Mouse (Mus musculus) kidney, adult 2 months (tissue): ENCODE measurements around the gene Fam20c. TPM values are rescaled to one million over a fixed set of nuclear protein-coding genes. Genes with fewer than 3 reads are reported as not detected.

ENCODE experiments used
- DNase-seq: peaks from one replicate; pipeline ENCODE4 v3.0.0; 2021
- H3K27ac ChIP-seq: fragments of 200-500 bp; 2 replicates; pipeline ENCODE4 v1.5.1; 2012; ENCODE audit warnings: low read depth, low read length, control low read depth, inconsistent platforms; ENCODE audit not compliant: insufficient read depth
- H3K27me3 ChIP-seq: fragments of 200-500 bp; replicated peaks from 2 replicates; pipeline ENCODE4 v1.6.1; 2012; ENCODE audit warnings: mild to moderate bottlenecking, moderate library complexity, low read length, inconsistent platforms; ENCODE audit not compliant: control insufficient read depth, insufficient read depth
- H3K36me3 ChIP-seq: fragments of 200-500 bp; 2 replicates; pipeline ENCODE4 v1.6.1; 2012; ENCODE audit warnings: mild to moderate bottlenecking, moderate library complexity, low read length, inconsistent platforms; ENCODE audit not compliant: control insufficient read depth, insufficient read depth
- H3K4me1 ChIP-seq: fragments of 200-500 bp; 2 replicates; pipeline ENCODE4 v1.6.1; 2011; ENCODE audit warnings: low read length; ENCODE audit not compliant: control insufficient read depth, insufficient read depth
- H3K4me3 ChIP-seq: fragments of 200-500 bp; 2 replicates; pipeline ENCODE4 v1.5.1; 2011; ENCODE audit warnings: mild to moderate bottlenecking, low read depth, low read length, control low read depth; ENCODE audit not compliant: insufficient read depth
- CTCF ChIP-seq: fragments of 200-500 bp; conservative IDR thresholded peaks from 2 replicates; pipeline ENCODE4 v1.5.1; 2011; ENCODE audit warnings: low read depth, mild to moderate bottlenecking, control low read depth, low read length, moderate library complexity, mixed read lengths; ENCODE audit not compliant: insufficient read depth, insufficient read length
- POLR2A ChIP-seq: fragments of 200-500 bp; IDR thresholded peaks from one replicate; pipeline ENCODE4 v1.6.1; 2011; ENCODE audit warnings: low read depth, low read length, control low read depth
- WGBS: fragments of 180-500 bp; shearing (Covaris S2); methylation state at CpG from one replicate; pipeline ENCODE4 v1.1.7; 2018; 5-methylcytosine and 5-hydroxymethylcytosine counted together
- polyA plus RNA-seq: library from polyadenylated mRNA; depleted of rRNA; stranded (reverse); fragments of >200 nt; gene quantifications from 2 replicates; pipeline ENCODE4 v1.2.3, GENCODE M21; 2012

Fam20c gene
- polyA plus RNA-seq, 1 experiment, result 49.5 TPM

DNA sequence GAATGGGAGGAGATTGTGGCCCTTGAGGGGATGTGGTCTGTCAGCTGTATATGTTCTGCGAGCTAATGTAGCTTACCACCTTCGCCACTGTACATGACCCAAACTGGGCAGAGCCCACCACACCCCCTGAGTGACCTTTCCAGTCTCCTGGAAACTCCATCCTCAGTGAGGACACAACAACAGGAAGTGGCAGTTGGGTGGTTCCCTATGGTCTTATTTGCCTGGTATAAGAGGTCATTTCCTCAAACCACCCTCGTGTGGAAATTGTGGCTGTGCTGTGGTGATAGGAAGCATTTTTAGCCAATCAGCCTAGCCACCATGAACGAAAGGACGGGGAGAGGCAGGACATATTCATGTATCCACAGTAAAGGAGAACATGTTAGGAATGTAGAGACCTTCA, 23.5 kb upstream of the Fam20c start:
- H3K36me3 ChIP-seq, result no peaks in the 10 kb centered on the region
- no peak overlapping the region for H3K27ac ChIP-seq
- 56% methylated on average over 5 of the region's 5 CpGs for WGBS
- TF ChIP-seq POLR2A (no peak), CTCF (no peak)
- no peaks in the 10 kb centered on the region; the same call in 1 of the 2 replicates for H3K4me1 ChIP-seq
- DNase-seq, result no peak
- H3K4me3 ChIP-seq, result no peak overlapping the region
- H3K27me3 ChIP-seq, result no peaks in the 10 kb centered on the region

DNA sequence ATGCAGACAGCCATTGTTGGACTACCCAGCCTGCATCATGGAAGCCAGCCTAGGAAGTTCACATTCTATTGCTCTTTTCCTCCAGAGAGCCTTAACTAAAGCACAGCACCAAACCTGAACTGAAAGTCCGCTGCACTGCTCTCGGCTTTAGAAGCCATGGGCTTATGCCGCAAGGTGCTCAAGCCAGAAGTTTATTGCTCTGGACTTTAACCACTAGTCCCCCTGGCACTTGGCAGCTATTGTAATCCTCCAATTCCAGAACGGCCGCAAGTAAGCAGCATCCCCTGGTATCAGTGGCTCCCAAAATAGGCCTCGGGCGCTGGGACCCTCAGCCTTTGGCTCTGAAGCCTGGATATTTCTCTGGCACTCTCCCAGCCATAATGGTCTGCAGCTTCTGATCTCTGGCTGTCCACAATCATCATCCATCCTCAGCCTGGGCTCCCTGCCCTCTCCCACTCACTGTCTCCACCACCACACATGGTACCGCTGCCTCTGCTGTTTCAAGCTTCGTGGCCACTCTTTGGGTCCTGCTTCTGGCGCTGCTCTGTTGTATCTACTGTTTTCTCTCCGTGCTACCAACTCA, 20.9 kb upstream of the Fam20c start:
- no peak for TF ChIP-seq POLR2A
- TF ChIP-seq CTCF, result no peak

DNA sequence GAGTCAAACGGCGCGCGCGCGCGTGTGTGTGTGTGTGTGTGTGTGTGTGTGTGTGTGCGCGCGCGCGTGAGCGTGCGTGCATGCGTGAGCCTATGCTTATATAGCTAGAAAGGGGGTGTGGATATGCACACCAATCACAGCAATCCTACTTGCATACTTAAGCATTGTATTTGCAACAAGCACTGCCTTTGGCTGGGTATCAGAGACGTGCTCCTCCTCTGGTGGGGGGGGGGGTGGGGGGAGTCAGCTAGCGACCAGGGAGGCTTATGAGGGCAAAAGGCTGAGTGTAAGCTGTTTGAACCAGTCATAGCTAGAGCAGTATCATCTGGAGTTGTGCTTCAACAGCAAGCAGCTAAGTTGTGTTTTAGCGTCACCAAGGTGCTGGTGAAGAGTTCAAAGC, 20.3 kb upstream of the Fam20c start:
- no peak overlapping the region for H3K27ac ChIP-seq
- no peaks in the 10 kb centered on the region; the same call in 1 of the 2 replicates for H3K4me1 ChIP-seq
- H3K4me3 ChIP-seq, result no peak overlapping the region
- TF ChIP-seq POLR2A, result no peak
- no peak for TF ChIP-seq CTCF
- no peaks in the 10 kb centered on the region for H3K36me3 ChIP-seq
- 73% methylated on average over 18 of the region's 18 CpGs for WGBS
- H3K27me3 ChIP-seq, result no peaks in the 10 kb centered on the region
- no peak for DNase-seq

More for the DNA sequence above, 20.9 kb upstream of the Fam20c start:
- Histone ChIP-seq H3K4me3 (no peak overlapping the region), H3K4me1 (no peaks in the 10 kb centered on the region; the same call in 1 of the 2 replicates), H3K36me3 (no peaks in the 10 kb centered on the region), H3K27me3 (no peaks in the 10 kb centered on the region), H3K27ac (no peak overlapping the region)
- 66% methylated on average over 11 of the region's 11 CpGs for WGBS
- peak; percentile 54 for DNase-seq

DNA sequence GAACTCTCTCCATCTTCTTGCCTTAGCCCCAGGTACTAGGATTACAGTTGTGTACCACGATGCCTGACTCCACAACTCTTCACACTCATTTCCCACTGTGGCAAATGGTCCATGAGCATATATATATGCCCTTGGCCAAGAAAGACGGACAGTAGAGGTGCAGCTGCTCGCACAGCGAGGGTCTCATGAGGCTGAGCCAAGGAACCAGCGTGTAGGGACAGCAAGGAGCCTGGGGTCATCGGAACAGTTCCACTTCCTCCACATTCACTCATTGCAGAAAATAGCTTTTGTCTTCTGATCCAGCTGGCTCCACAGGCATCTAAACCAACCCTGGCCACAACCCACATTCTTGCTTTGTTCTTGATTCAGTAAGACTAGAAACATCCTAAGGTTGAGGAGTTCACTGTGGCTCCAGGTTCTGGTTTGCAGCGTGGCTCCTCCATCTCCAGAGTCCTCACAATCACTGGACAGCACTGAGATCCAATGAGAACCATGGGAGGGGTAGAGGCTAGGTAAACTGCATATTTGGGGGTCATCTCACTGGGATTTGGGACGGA, 19.0 kb upstream of the Fam20c start:
- no peaks in the 10 kb centered on the region; the same call in 1 of the 2 replicates for H3K4me1 ChIP-seq
- H3K4me3 ChIP-seq, result no peak overlapping the region
- WGBS, result 90% methylated on average over 8 of the region's 8 CpGs
- no peaks in the 10 kb centered on the region for H3K36me3 ChIP-seq
- H3K27ac ChIP-seq, result no peak overlapping the region
- DNase-seq, result no peak
- H3K27me3 ChIP-seq, result no peaks in the 10 kb centered on the region
- TF ChIP-seq POLR2A, result no peak
- no peak for TF ChIP-seq CTCF

DNA sequence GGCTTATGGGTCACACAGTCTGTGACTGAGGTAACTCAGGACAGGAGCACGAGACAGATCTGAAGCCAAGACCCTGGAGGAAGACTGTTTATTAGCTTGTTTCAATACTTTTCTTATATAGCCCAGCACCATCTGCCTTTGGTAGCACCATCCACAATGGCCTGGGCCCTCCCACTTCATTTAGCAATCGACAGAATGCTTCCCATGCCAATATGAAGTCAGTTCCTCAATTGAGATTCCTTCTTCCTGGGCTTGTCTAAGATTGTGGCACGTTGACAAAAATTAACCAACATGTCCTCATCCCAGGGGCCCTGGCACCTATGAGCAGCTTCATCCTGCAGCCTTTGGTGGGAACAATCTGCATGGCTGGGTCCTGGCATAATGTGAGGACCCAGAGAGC, 14.2 kb upstream of the Fam20c start:
- no peak overlapping the region for H3K4me3 ChIP-seq

DNA sequence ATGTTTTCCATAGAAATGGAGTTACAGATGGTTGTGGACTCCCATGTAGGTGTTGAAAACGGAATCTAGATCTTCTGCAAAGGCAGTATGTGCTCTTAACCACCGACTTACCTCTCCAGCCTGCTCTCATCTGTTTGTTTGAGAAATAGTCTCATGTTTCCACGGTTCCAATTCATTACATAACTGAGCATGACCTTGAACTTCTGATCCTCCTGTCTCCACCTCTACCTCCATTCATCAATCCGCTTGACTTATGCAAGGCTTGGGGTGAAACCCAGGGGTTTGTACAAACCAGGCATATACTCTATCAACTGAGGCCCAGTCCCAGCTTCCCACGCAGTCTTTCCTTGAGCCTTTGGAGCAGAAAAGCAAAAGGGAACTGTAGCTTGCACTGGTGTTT, 12.8 kb upstream of the Fam20c start:
- no peak for DNase-seq
- no peak overlapping the region for H3K4me3 ChIP-seq
- H3K27me3 ChIP-seq, result no peaks in the 10 kb centered on the region
- WGBS, result 67% methylated on average over 5 of the region's 5 CpGs
- H3K27ac ChIP-seq, result no peak overlapping the region
- TF ChIP-seq CTCF (no peak), POLR2A (no peak)
- no peaks in the 10 kb centered on the region for H3K4me1 ChIP-seq
- no peaks in the 10 kb centered on the region for H3K36me3 ChIP-seq

More for the DNA sequence above, 14.2 kb upstream of the Fam20c start:
- no peak for TF ChIP-seq POLR2A
- no peaks in the 10 kb centered on the region for H3K36me3 ChIP-seq
- no peak for DNase-seq
- 75% methylated on average over 3 of the region's 3 CpGs for WGBS
- no peaks in the 10 kb centered on the region for H3K4me1 ChIP-seq
- H3K27ac ChIP-seq, result no peak overlapping the region
- no peaks in the 10 kb centered on the region for H3K27me3 ChIP-seq

DNA sequence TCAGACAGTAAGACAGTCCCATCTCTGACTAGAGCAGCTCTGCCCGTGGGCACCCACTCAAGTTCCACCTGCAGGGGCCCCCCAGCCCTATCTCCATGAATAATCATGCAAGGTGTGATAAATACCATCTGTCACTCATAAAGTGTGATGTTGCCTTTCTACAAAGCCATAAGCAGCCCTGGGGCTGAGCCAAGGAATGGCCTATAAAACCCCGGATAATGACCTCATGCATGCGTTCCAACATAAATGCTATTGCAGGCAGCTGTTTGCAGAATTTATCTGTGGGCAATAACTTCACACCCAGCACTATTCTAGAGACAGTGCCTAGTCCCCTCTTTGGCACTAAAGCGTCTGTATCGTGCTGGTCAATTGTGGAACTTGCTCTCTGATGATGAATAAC, 12.0 kb upstream of the Fam20c start:
- Histone ChIP-seq H3K4me3 (no peak overlapping the region), H3K27ac (no peak overlapping the region), H3K36me3 (no peaks in the 10 kb centered on the region), H3K4me1 (no peaks in the 10 kb centered on the region), H3K27me3 (no peaks in the 10 kb centered on the region)
- TF ChIP-seq POLR2A (no peak), CTCF (no peak)
- DNase-seq, result no peak
- WGBS, result 76% methylated on average over 5 of the region's 5 CpGs

DNA sequence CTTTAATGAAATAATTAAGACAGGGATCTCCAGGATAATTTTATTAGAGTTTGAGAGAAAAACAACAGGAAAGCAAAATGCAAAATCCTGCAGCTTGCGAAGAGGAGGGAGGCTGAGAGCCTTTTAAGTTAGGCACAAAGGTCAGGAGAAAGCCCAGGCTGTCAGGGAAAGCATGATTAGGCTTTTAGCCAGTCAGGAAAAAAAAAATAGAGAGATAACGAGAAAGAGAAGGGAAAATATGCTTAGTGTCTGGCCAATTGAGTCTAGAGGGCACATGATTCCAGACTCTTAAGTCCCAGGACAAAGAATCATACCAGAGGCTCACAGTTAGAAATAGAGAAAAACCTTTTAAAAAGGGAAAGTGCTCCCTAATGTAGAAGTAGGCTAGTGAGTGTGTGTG, 10.7 kb upstream of the Fam20c start:
- H3K27me3 ChIP-seq, result no peaks in the 10 kb centered on the region
- no peak overlapping the region for H3K4me3 ChIP-seq
- WGBS, result 30% methylated on average over 2 of the region's 2 CpGs
- no peaks in the 10 kb centered on the region for H3K4me1 ChIP-seq
- no peak for DNase-seq
- H3K27ac ChIP-seq, result no peak overlapping the region
- TF ChIP-seq POLR2A (no peak), CTCF (no peak)
- H3K36me3 ChIP-seq, result no peaks in the 10 kb centered on the region
